Mouse (Mus musculus) CH12.LX (cell line): ENCODE results near the gene Sdhb.

ENCODE experiments used
- BHLHE40 ChIP-seq: IDR thresholded peaks from 2 replicates; pipeline ENCODE4 v1.6.1; 2011; ENCODE audit warnings: mild to moderate bottlenecking, low read depth, low read length, improper control_type of control experiment
- CTCF ChIP-seq, 2 experiments: IDR thresholded peaks in 1 of 2; conservative IDR thresholded peaks in 1 of 2; 2 replicates each; pipeline ENCODE4 v1.5.1; 2011 to 2012; ENCODE audit warnings: low read depth in 2 of 2, low read length in 2 of 2, improper control_type of control experiment in 1 of 2, inconsistent platforms in 1 of 2, mild to moderate bottlenecking in 1 of 2, moderate library complexity in 1 of 2
- EP300 ChIP-seq: IDR thresholded peaks from 2 replicates; pipeline ENCODE4 v1.6.1; 2011; ENCODE audit warnings: low read length, improper control_type of control experiment
- MAFK ChIP-seq: IDR thresholded peaks from 2 replicates; pipeline ENCODE4 v1.6.1; 2011; ENCODE audit warnings: low read length, improper control_type of control experiment; ENCODE audit not compliant: insufficient replicate concordance
- NELFE ChIP-seq: IDR thresholded peaks from 2 replicates; pipeline ENCODE4 v1.6.1; 2011; ENCODE audit warnings: low read depth, low read length, improper control_type of control experiment
- POLR2A ChIP-seq: IDR thresholded peaks from 2 replicates; pipeline ENCODE4 v1.6.1; 2011; ENCODE audit warnings: low read depth, mild to moderate bottlenecking, improper control_type of control experiment, low read length
- TBP ChIP-seq: conservative IDR thresholded peaks from 2 replicates; pipeline ENCODE4 v1.6.1; 2011; ENCODE audit warnings: low read depth, low read length, improper control_type of control experiment
- UBTF ChIP-seq: IDR thresholded peaks from 2 replicates; pipeline ENCODE4 v1.6.1; 2012; ENCODE audit warnings: low read depth, mild to moderate bottlenecking, inconsistent platforms, low read length, improper control_type of control experiment, moderate library complexity
- USF1 ChIP-seq: IDR thresholded peaks from 2 replicates; pipeline ENCODE4 v1.6.1; 2014; ENCODE audit warnings: low read depth, mild to moderate bottlenecking, inconsistent platforms, low read length, improper control_type of control experiment

DNA sequence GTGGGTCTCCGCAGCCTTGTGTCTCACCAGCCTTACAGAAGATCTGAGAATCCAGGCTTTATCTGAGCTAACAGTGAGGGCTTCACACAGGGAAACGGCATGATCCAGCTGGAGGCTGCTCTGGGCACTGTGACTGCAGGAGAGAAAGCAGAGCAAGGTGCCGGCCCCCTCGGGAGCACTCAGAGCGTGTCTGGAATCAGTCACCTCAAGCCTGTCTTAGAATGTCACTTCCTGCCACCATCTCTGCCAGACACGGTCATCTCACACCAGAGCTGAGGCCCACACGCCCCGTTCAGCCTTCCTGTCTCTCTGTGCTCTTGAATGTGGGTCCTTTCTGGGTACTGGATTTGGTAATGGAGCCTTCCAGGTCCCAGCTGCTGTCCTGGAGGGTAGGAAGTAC, 35.4 kb upstream of the Sdhb start:
- TF ChIP-seq POLR2A = no peak
- no peak for TF ChIP-seq CTCF (conservative IDR thresholded peaks at IDR 0.05 in 1 of 2, IDR thresholded peaks at IDR 0.05 in 1 of 2; ENCODE audit: low read depth in 2 of 2, low read length in 2 of 2)
- TF ChIP-seq MAFK = no peak
- no peak for TF ChIP-seq NELFE
- TF ChIP-seq UBTF = no peak
- TF ChIP-seq BHLHE40 = no peak
- TF ChIP-seq EP300 = no peak
- TF ChIP-seq TBP = no peak
- TF ChIP-seq USF1 = no peak
